Mouse (Mus musculus): ENCODE measurements at regions not wholly inside any gene's neighbourhood (a gene's known extent, or its start where the extent isn't known, plus 50 kb on each side); places are given as distances from the start of the nearest gene placed in this dataset.
A peak's percentile ranks its signal among the peaks of the same experiment; 100 is the strongest.

GRCm38 (mm10) chr2:50609086-50609485, 312.5 kb upstream of the Mmadhc start:
- DNase-seq, result peak; percentile 52 to 74

- peak in 1 of 2 experiments; percentile 12 for DNase-seq
Observed at GRCm38 (mm10) chr2:50589195-50589594, 292.6 kb upstream of the Mmadhc start.

- no peak for DNase-seq
Observed at GRCm38 (mm10) chr2:50588652-50589051, 292.1 kb upstream of the Mmadhc start.

- no peak for DNase-seq
Observed at GRCm38 (mm10) chr2:50586321-50587050, 289.9 kb upstream of the Mmadhc start.

GRCm38 (mm10) chr2:50579620-50580019, 283.0 kb upstream of the Mmadhc start:
- DNase-seq, result no peak

- DNase-seq, result no peak
Observed at GRCm38 (mm10) chr2:50578278-50579043, 281.9 kb upstream of the Mmadhc start.

GRCm38 (mm10) chr2:50577736-50578135, 281.1 kb upstream of the Mmadhc start:
- DNase-seq, result no peak

GRCm38 (mm10) chr2:50573455-50573854, 276.9 kb upstream of the Mmadhc start:
- DNase-seq, result no peak

GRCm38 (mm10) chr2:50571021-50571420, 274.4 kb upstream of the Mmadhc start:
- DNase-seq, result no peak

- no peak for DNase-seq
Observed at GRCm38 (mm10) chr2:50569502-50570285, 273.1 kb upstream of the Mmadhc start.

- DNase-seq, result no peak
Observed at GRCm38 (mm10) chr2:50568777-50569501, 272.3 kb upstream of the Mmadhc start.

GRCm38 (mm10) chr2:50567542-50567941, 270.9 kb upstream of the Mmadhc start:
- DNase-seq, result no peak

GRCm38 (mm10) chr2:50554031-50554430, 257.4 kb upstream of the Mmadhc start:
- DNase-seq, result no peak

GRCm38 (mm10) chr2:50552437-50552836, 255.8 kb upstream of the Mmadhc start:
- DNase-seq, result no peak

GRCm38 (mm10) chr2:50549871-50550270, 253.3 kb upstream of the Mmadhc start:
- DNase-seq, result peak; percentile 52 to 76

- no peak for DNase-seq
Observed at GRCm38 (mm10) chr2:50539741-50540441, 243.3 kb upstream of the Mmadhc start.

GRCm38 (mm10) chr2:50538068-50538467, 241.5 kb upstream of the Mmadhc start:
- no peak for DNase-seq

- no peak for DNase-seq
Observed at GRCm38 (mm10) chr2:50535085-50535878, 238.7 kb upstream of the Mmadhc start.

GRCm38 (mm10) chr2:50533702-50534101, 237.1 kb upstream of the Mmadhc start:
- DNase-seq, result no peak

GRCm38 (mm10) chr2:50527425-50527824, 230.8 kb upstream of the Mmadhc start:
- no peak for DNase-seq

All from kidney, postnatal 36 days (tissue).